Mouse (Mus musculus) liver, embryonic 14.5 days (tissue): ENCODE results near the gene Kdm6a. TPM values are rescaled to one million over a fixed set of nuclear protein-coding genes. Genes with fewer than 3 reads are reported as not detected.

Source experiments
- ATAC-seq: fragments of 200-750 bp; cut with Nextera tagmentation; 2 replicates; pipeline ENCODE4 v1.8.0; 2017; ENCODE audit warnings: moderate number of reproducible peaks, mild to moderate bottlenecking, moderate library complexity; ENCODE audit not compliant: insufficient read depth
- DNase-seq, 3 experiments: peaks; one replicate each; pipeline ENCODE4 v3.0.0-alpha.2; 2012 to 2013; ENCODE audit warnings: low read depth in 3 of 3, low spot score in 3 of 3
- H3K27ac ChIP-seq: fragments of 300-500 bp; sonication (generic); 2 replicates; pipeline ENCODE4 v1.5.1; 2014; ENCODE audit warnings: moderate library complexity, mild to moderate bottlenecking, control low read depth, inconsistent platforms
- H3K27me3 ChIP-seq: fragments of 300-500 bp; sonication (generic); 2 replicates; pipeline ENCODE4 v1.6.1; 2014; ENCODE audit warnings: mild to moderate bottlenecking, low read length, moderate library complexity; ENCODE audit not compliant: control insufficient read depth, insufficient read depth
- H3K36me3 ChIP-seq: fragments of 300-500 bp; sonication (generic); replicated peaks from 2 replicates; pipeline ENCODE4 v1.6.1; 2014; ENCODE audit warnings: low read depth; ENCODE audit not compliant: control insufficient read depth, insufficient read depth
- H3K4me1 ChIP-seq, 2 experiments: fragments of 200-500 bp in 1 of 2; fragments of 300-500 bp in 1 of 2; sonication (generic) in 1 of 2; replicated peaks; 2 replicates each; pipeline ENCODE4 v1.6.1; 2012 to 2014; ENCODE audit warnings: antibody characterized with exemption in 1 of 2, inconsistent platforms in 1 of 2, low read length in 1 of 2; ENCODE audit not compliant: control insufficient read depth in 2 of 2, insufficient read depth in 2 of 2
- H3K4me2 ChIP-seq: fragments of 300-500 bp; sonication (generic); 2 replicates; pipeline ENCODE4 v1.6.1; 2014; ENCODE audit warnings: low read depth, mild to moderate bottlenecking, control low read depth, moderate library complexity
- H3K4me3 ChIP-seq, 2 experiments: fragments of 200-500 bp in 1 of 2; fragments of 300-500 bp in 1 of 2; sonication (generic) in 1 of 2; 2 replicates each; pipeline ENCODE4 v1.5.1; 2012 to 2014; ENCODE audit warnings: low read depth in 2 of 2, low read length in 2 of 2, mild to moderate bottlenecking in 2 of 2, control low read depth in 1 of 2, inconsistent platforms in 1 of 2, moderate library complexity in 1 of 2; ENCODE audit not compliant: insufficient read depth in 1 of 2
- H3K9ac ChIP-seq: fragments of 300-500 bp; sonication (generic); replicated peaks from 2 replicates; pipeline ENCODE4 v1.6.1; 2014; ENCODE audit warnings: mild to moderate bottlenecking, control low read depth, moderate library complexity
- H3K9me3 ChIP-seq: fragments of 300-500 bp; sonication (generic); 2 replicates; pipeline ENCODE4 v1.6.1; 2016; ENCODE audit warnings: low read length, mixed read lengths; ENCODE audit not compliant: control insufficient read depth
- CTCF ChIP-seq: IDR thresholded peaks from 2 replicates; pipeline ENCODE4 v1.5.1; 2016; ENCODE audit warnings: antibody characterized with exemption, low read depth, control low read depth
- EP300 ChIP-seq: IDR thresholded peaks from 2 replicates; pipeline ENCODE4 v1.6.1; 2016; ENCODE audit warnings: antibody characterized with exemption, low read depth
- polyA plus RNA-seq, 2 experiments: library from polyadenylated mRNA; depleted of rRNA in 1 of 2; stranded (reverse) in 1 of 2; unstranded in 1 of 2; fragments of >200 nt; fragmentation: Nextera tagmentation in 1 of 2; extraction: Ambion mirVana in 1 of 2; gene quantifications; 2 replicates each; pipeline versions ENCODE4 v1.2.1 to v1.2.3; 2012 to 2014

Gene Kdm6a
- polyA plus RNA-seq, 2 experiments, result 11.1 to 13.3 TPM

- no peak for TF ChIP-seq EP300
- TF ChIP-seq CTCF, result no peak
- Histone ChIP-seq H3K4me2 (no peak overlapping the region), H3K4me3 (no peak overlapping the region), H3K27ac (no peak overlapping the region), H3K4me1 (no peaks in the 10 kb centered on the region), H3K9ac (no peak overlapping the region), H3K27me3 (no peaks in the 10 kb centered on the region), H3K9me3 (no peaks in the 10 kb centered on the region), H3K36me3 (peaks cover 4% of the 10 kb centered on the region)
- DNase-seq, result no peak
- no peak for ATAC-seq
Observed at GRCm38 (mm10) chrX:18280134-18280533, 117.8 kb downstream of the Kdm6a start.

Other genes with a start within 250 kb of the Kdm6a start
- not detected in 2 replicates for gene Dusp21, start 16.7 kb upstream of the Kdm6a start, polyA plus RNA-seq (2012; rRNA removed)
- gene Dusp21, start 16.7 kb upstream of the Kdm6a start, polyA plus RNA-seq (2014; fragmentation: Nextera tagmentation; extraction: Ambion mirVana), result not detected in 2 replicates